Comparison of ENCODE assay signal across 9 mouse cellular contexts in the genomic region with DNA sequence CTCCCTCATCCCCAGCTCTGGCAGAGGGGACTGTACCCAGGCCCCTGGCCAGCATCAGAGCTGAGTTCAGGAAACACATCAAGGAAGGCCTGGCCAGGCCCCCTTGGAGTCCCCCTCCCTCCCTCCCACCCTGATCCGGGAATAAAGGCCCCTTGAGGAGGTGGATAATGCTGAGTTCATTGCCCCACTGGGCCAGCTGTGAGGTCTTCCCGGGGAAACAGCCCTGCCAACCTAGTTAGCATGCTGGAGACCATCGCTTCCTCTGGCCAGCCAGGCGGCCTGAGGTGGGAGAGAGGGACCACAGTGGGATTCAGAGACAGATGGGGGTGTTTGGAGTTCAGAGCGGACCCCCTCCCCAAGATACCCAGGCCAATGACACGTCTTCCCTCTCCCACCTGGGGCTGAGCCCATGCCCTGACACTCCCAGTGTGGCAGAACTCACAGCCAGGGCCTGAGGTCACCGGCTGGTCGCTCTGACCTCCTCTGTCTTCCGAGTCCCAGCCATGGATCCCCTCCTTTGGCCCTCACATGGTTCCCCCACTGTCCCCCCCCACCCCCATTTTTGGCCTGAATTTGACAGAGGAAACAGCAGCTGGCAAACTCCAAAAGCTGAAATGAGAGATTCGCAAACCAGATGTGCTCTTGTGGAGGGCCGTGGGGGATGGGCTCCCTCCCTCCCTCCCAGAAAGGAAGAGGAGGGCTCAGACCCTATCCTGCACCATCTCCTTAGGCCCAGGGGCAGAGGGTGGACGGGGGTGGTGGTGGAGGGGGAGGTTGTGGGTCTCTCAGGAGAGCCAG. TPM values are rescaled to one million over a fixed set of nuclear protein-coding genes. Genes with fewer than 3 reads are reported as not detected.
DNase-seq lines count a peak whose midpoint lies in the region; ATAC-seq lines count a peak whose summit lies in the region.
"Had no signal": no experiment of that assay in that cellular context is flagged by ENCODE, and none has a peak within 500 bp of the region (broad histone marks: within the 10 kb centered on the region; RNA-seq: fewer than 3 reads in every experiment).

No protein-coding gene starts in this region.

- 28% methylated on average over 12 of the region's 12 CpGs for WGBS in heart, embryonic 11.5 days (ENCODE audit: insufficient replicate concordance)
- 38% methylated on average over 12 of the region's 12 CpGs for WGBS in heart, embryonic 15.5 days

- H3K36me3 ChIP-seq in heart, embryonic 11.5 days (ENCODE audit: control insufficient read depth, insufficient read depth, low read length), result peaks cover 14% of the 10 kb centered on the region
- H3K36me3 ChIP-seq in heart, embryonic 15.5 days, result peaks cover 6% of the 10 kb centered on the region; the same call in 1 of the 2 replicates

- peak overlapping the region; percentile 77 for H3K27ac ChIP-seq in heart, embryonic 11.5 days (ENCODE audit: low read depth, low read length)
- H3K27ac ChIP-seq in heart, embryonic 15.5 days, result peak overlapping the region; percentile 72

- H3K9ac ChIP-seq in heart, embryonic 11.5 days (ENCODE audit: low read depth, low read length), result 0 out of 2 replicates have a peak overlapping the region, but pooled peaks have one; percentile 5
- no peak overlapping the region for H3K9ac ChIP-seq in heart, embryonic 15.5 days

- intact Hi-C loops in heart, postnatal 14 days (cut with DNase I), result no loop called here

- no peak for ATAC-seq in heart, embryonic 11.5 days (replicated peaks; ENCODE audit: insufficient number of reproducible peaks, low FRiP score, low TSS enrichment)
- ATAC-seq in heart, embryonic 15.5 days (replicated peaks; ENCODE audit: insufficient number of reproducible peaks, insufficient read depth, low FRiP score, low read depth), result peak; percentile 59

- H3K27me3 ChIP-seq in heart, embryonic 11.5 days (ENCODE audit: control insufficient read depth, insufficient read depth, low read length), result no peaks in the 10 kb centered on the region
- peaks cover 2% of the 10 kb centered on the region; the same call in 1 of the 2 replicates for H3K27me3 ChIP-seq in heart, embryonic 15.5 days

- H3K9me3 ChIP-seq in heart, embryonic 11.5 days (replicated peaks; ENCODE audit: control insufficient read depth, low read length), result no peaks in the 10 kb centered on the region
- H3K9me3 ChIP-seq in heart, embryonic 15.5 days (replicated peaks), result no peaks in the 10 kb centered on the region

- no peak for DNase-seq in heart, postnatal 14 days
- DNase-seq in embryo, embryonic 10.5 days (ENCODE audit: low spot score), result peak; percentile 63
- DNase-seq in mesoderm, embryonic 11.5 days (ENCODE audit: low read depth, low spot score), result peak; percentile 59
- DNase-seq in ovary, adult 18-20 months (ENCODE audit: low spot score), result no peak
- no peak for DNase-seq in cerebellum, postnatal 36 days
- no peak for DNase-seq in urinary bladder, postnatal 36 days (ENCODE audit: low spot score in 2 of 2)

- peak overlapping the region; percentile 3 for H3K4me2 ChIP-seq in heart, embryonic 11.5 days
- H3K4me2 ChIP-seq in heart, embryonic 15.5 days, result peak overlapping the region; percentile 28

- peaks cover 50% of the 10 kb centered on the region for H3K4me1 ChIP-seq in heart, embryonic 11.5 days (ENCODE audit: control insufficient read depth, insufficient read depth, low read length)
- peaks cover 54% of the 10 kb centered on the region for H3K4me1 ChIP-seq in heart, embryonic 15.5 days (replicated peaks)

- no peak overlapping the region for H3K4me3 ChIP-seq in heart, embryonic 11.5 days (ENCODE audit: low read depth, low read length)
- H3K4me3 ChIP-seq in heart, embryonic 15.5 days, result no peak overlapping the region
- H3K4me3 ChIP-seq: erythroblast, embryonic 14.5 days had no signal

RNA-seq across cellular contexts. Expression of a gene that starts 6.5 kb away (rescaled TPM):
- polyA plus RNA-seq in heart, embryonic 11.5 days (2014; fragmentation: Nextera tagmentation; extraction: Ambion mirVana), result 32.8 and 34.6 TPM in 2 replicates
- 100 to 1,000 TPM in 1 of 2 experiments, 10 to 100 TPM in 1; 85.0 to 105 TPM for total RNA-seq in heart, postnatal 14 days (2021)
- 31.2 and 43.1 TPM in 2 replicates for polyA plus RNA-seq in heart, embryonic 15.5 days (2015; fragmentation: Nextera tagmentation; extraction: Ambion mirVana)

RNA-seq across cellular contexts. Expression of a gene that starts 28.4 kb away (rescaled TPM):
- polyA plus RNA-seq in heart, embryonic 11.5 days (2014; fragmentation: Nextera tagmentation; extraction: Ambion mirVana), result 21.0 and 27.1 TPM in 2 replicates
- 10 to 100 TPM; 46.9 to 49.9 TPM for total RNA-seq in heart, postnatal 14 days (2021)
- 26.2 and 33.5 TPM in 2 replicates for polyA plus RNA-seq in heart, embryonic 15.5 days (2015; fragmentation: Nextera tagmentation; extraction: Ambion mirVana)

RNA-seq across cellular contexts. Expression of a gene that starts 52.3 kb away (rescaled TPM):
- 6.7 and 8.4 TPM in 2 replicates for polyA plus RNA-seq in heart, embryonic 11.5 days (2014; fragmentation: Nextera tagmentation; extraction: Ambion mirVana)
- total RNA-seq in heart, postnatal 14 days (2021), result 1 to 10 TPM; 4.2 to 4.7 TPM
- 7.8 and 8.9 TPM in 2 replicates for polyA plus RNA-seq in heart, embryonic 15.5 days (2015; fragmentation: Nextera tagmentation; extraction: Ambion mirVana)

RNA-seq across cellular contexts. Expression of a gene that starts 53.9 kb away (rescaled TPM):
- polyA plus RNA-seq in heart, embryonic 11.5 days (2014; fragmentation: Nextera tagmentation; extraction: Ambion mirVana), result 7.9 and 10.1 TPM in 2 replicates
- 1 to 10 TPM; 8.0 TPM for total RNA-seq in heart, postnatal 14 days (2021)
- polyA plus RNA-seq in heart, embryonic 15.5 days (2015; fragmentation: Nextera tagmentation; extraction: Ambion mirVana), result 10.9 and 14.9 TPM in 2 replicates

Comparison
In these comparisons a context has a peak if more than half of its experiments do, and no peak if none do; other contexts are left out.
1. DNase-seq: peak in embryo, embryonic 10.5 days (single experiment) and mesoderm, embryonic 11.5 days (single experiment); none in heart, postnatal 14 days (0 of 2), ovary, adult 18-20 months (single experiment), cerebellum, postnatal 36 days (0 of 2) and urinary bladder, postnatal 36 days (0 of 2).